Mouse (Mus musculus): ENCODE results near the gene Mrpl48. TPM values are rescaled to one million over a fixed set of nuclear protein-coding genes. Genes with fewer than 3 reads are reported as not detected.

Gene Mrpl48
- polyA plus RNA-seq, 1 experiment from 2014 or later, result 56.6 TPM

DNA sequence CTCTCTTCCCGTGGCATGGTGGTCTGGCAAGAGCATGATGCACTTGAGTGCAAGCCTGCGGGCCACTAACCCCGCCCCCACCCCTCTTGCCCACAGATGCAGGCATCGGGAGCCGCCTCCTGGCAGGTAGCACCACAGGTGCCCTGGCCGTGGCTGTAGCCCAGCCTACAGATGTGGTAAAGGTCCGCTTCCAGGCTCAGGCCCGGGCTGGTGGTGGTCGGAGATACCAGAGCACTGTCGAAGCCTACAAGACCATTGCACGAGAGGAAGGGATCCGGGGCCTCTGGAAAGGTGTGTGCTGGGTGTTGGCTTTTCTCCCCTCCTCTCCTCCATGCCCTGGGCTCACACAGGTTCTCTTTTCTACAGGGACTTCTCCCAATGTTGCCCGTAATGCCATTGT, 110.1 kb downstream of the Mrpl48 start:
- peaks cover 41% of the 10 kb centered on the region for H3K36me3 ChIP-seq (replicated peaks)
- peaks cover 16% of the 10 kb centered on the region; the same call in 1 of the 2 replicates for H3K27me3 ChIP-seq (replicated peaks; ENCODE audit: low read depth, poor library complexity, severe bottlenecking)
- H3K4me3 ChIP-seq, result no peak overlapping the region
- H3K4me1 ChIP-seq, result peaks cover 61% of the 10 kb centered on the region
- WGBS, result 90% methylated on average over 13 of the region's 13 CpGs
- DNase-seq (ENCODE audit: low spot score), result no peak
- H3K9me3 ChIP-seq, result no peaks in the 10 kb centered on the region
- no peak overlapping the region for H3K27ac ChIP-seq (replicated peaks)

DNA sequence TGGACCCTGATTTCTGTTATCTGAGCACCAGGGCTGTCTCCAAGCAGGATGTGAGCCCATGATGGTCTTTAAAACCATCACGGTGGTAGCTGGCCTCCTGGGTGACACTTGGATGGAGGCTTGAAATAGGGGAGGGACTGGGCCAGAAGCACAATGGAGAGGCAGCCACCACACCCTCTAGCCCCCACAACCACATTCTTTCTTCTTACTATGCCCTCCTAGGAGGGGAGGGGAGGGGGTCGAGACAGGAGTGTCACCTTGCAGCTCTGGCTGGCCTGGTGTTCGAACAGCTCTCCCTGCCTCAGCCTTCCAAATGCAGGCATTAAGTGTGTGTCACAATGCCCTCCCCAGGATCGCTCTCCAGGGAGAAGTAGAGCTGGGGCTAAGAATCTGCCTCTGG, 110.7 kb downstream of the Mrpl48 start:
- peaks cover 41% of the 10 kb centered on the region for H3K36me3 ChIP-seq (replicated peaks)
- no peak overlapping the region for H3K4me3 ChIP-seq
- H3K27me3 ChIP-seq (replicated peaks; ENCODE audit: low read depth, poor library complexity, severe bottlenecking), result peaks cover 22% of the 10 kb centered on the region
- H3K4me1 ChIP-seq, result peaks cover 67% of the 10 kb centered on the region
- H3K9me3 ChIP-seq, result no peaks in the 10 kb centered on the region
- DNase-seq (ENCODE audit: low spot score), result no peak
- WGBS, result 79% methylated on average over 4 of the region's 4 CpGs
- H3K27ac ChIP-seq (replicated peaks), result no peak overlapping the region; the same call in 1 of the 2 replicates

DNA sequence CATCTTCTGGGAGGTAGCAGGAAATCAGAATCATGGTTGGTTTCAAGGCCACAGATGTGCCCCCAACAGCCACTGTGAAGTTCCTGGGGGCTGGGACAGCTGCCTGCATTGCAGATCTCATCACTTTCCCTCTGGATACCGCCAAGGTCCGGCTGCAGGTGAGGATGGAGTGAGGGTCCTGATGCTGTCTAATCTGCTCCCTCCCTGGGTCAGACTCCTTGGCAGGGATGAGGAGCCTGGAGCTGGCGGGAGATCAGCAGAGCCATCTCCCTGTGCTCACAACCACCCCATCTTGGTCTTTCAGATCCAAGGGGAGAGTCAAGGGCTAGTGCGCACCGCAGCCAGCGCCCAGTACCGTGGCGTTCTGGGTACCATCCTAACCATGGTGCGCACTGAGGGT, 111.3 kb downstream of the Mrpl48 start:
- H3K36me3 ChIP-seq (replicated peaks), result peaks cover 41% of the 10 kb centered on the region
- H3K9me3 ChIP-seq, result no peaks in the 10 kb centered on the region
- no peak overlapping the region for H3K4me3 ChIP-seq
- peaks cover 28% of the 10 kb centered on the region for H3K27me3 ChIP-seq (replicated peaks; ENCODE audit: low read depth, poor library complexity, severe bottlenecking)
- H3K27ac ChIP-seq (replicated peaks), result peak overlapping the region; percentile 86
- H3K4me1 ChIP-seq, result peaks cover 69% of the 10 kb centered on the region
- WGBS, result 98% methylated on average over 9 of the region's 9 CpGs
- DNase-seq (ENCODE audit: low spot score), result no peak

DNA sequence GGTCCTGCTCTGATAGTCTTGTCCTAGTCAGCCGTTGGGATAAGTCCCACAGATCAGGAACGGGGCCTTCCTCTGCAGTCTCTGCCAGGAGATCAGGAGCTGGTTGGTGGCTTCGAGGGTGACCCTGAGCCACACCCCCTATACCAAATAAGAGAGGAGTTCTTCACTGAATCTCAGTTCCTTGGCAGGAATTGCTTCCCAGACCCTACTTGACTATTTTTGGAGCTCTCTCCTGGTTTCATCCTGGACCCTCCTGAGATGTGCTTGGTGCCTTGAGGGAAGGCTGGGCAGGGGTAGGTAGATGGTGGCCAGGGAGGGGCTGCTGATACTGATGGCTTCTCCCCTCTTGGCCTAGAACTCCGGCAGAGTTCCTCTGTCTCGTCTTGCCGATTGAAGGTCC, 111.7 kb downstream of the Mrpl48 start:
- 84% methylated on average over 6 of the region's 6 CpGs for WGBS

More for the DNA sequence above, 111.7 kb downstream of the Mrpl48 start:
- no peak for DNase-seq (ENCODE audit: low spot score)
- H3K27ac ChIP-seq (replicated peaks), result peak overlapping the region; percentile 86
- H3K4me1 ChIP-seq, result peaks cover 68% of the 10 kb centered on the region
- H3K36me3 ChIP-seq (replicated peaks), result peaks cover 41% of the 10 kb centered on the region
- H3K27me3 ChIP-seq (replicated peaks; ENCODE audit: low read depth, poor library complexity, severe bottlenecking), result peaks cover 30% of the 10 kb centered on the region
- peak overlapping the region; percentile 64; the same call in 1 of the 2 replicates for H3K4me3 ChIP-seq
- no peaks in the 10 kb centered on the region for H3K9me3 ChIP-seq

Other genes starting within 250 kb of the Mrpl48 start
- gene C2cd3, start 236.1 kb downstream of the Mrpl48 start, polyA plus RNA-seq (2016; fragmentation: Nextera tagmentation; extraction: Ambion mirVana), result 37.5 and 38.8 TPM in 2 replicates
- 83.0 and 88.8 TPM in 2 replicates for gene Ppme1, start 236.0 kb downstream of the Mrpl48 start, polyA plus RNA-seq (2016; fragmentation: Nextera tagmentation; extraction: Ambion mirVana)
- 0.11 TPM in 1 of 2 replicates, not detected in the other for gene Ucp3, start 135.3 kb downstream of the Mrpl48 start, polyA plus RNA-seq (2016; fragmentation: Nextera tagmentation; extraction: Ambion mirVana)
- gene Ucp2, start 115.0 kb downstream of the Mrpl48 start, polyA plus RNA-seq (2016; fragmentation: Nextera tagmentation; extraction: Ambion mirVana), result 101 and 105 TPM in 2 replicates
- 0.27 and 0.38 TPM in 2 replicates for gene Dnajb13, start 93.3 kb downstream of the Mrpl48 start, polyA plus RNA-seq (2016; fragmentation: Nextera tagmentation; extraction: Ambion mirVana)
- 17.8 and 19.3 TPM in 2 replicates for gene Coa4, start 71.2 kb downstream of the Mrpl48 start, polyA plus RNA-seq (2016; fragmentation: Nextera tagmentation; extraction: Ambion mirVana)
- gene Rab6a, start 891 bp downstream of the Mrpl48 start, polyA plus RNA-seq (2016; fragmentation: Nextera tagmentation; extraction: Ambion mirVana), result 92.1 and 92.3 TPM in 2 replicates
- 4.7 and 4.8 TPM in 2 replicates for gene Plekhb1, start 54.1 kb upstream of the Mrpl48 start, polyA plus RNA-seq (2016; fragmentation: Nextera tagmentation; extraction: Ambion mirVana)
- gene Fam168a, start 98.3 kb upstream of the Mrpl48 start, polyA plus RNA-seq (2016; fragmentation: Nextera tagmentation; extraction: Ambion mirVana), result 30.3 and 31.6 TPM in 2 replicates